Mouse (Mus musculus): Measurements from ENCODE around the gene Eid2.
"Not testable (repeated sequence)": the region's sequence is repeated elsewhere in the genome, so short reads cannot be mapped to it uniquely, and the experiment has no call there.

Eid2 gene

DNA sequence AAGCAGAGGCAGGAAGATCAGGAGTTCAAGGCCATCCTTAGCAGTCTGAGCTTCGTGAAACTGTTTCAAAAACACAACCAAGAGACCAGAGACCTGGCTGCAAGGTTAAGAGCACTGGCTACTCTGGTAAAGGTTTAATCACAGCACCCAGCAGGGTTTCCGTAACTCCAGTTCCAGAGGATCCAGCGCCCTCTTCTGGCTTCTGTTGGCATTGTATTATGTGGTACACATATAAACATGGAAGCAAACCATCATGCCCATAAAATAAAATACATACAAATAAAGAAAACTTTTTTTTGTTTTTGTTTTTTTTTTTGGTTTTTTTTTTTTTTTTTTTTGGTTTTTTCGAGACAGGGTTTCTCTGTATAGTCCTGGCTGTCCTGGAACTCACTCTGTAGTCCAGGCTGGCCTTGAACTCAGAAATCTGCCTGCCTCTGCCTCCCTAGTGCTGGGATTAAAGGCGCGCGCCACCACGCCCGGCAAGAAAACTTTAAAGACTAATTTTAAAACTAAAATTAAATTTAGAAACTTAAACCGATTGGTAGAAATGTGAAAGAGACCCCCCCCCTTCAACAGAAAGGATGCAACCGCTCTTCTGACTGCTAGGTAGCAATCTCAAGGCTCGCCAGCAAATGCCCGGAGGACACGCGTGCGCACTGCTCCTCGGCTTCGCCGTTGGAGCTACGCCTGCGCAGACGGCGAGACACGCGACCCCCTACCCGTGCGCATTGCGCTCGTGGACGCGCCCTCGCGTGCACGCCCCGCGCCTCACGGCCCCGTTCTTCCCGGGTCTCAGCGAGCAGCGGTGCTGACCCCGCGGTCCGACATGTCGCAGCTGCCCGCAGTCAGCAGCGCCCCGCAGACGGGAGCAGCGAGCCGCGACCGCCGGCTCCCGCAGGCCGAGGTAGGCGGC, at the start of gene Eid2:
Gene Eid2 (plus strand): TSS at position 753 of the 913 bp plus-strand sequence.
- CTCF ChIA-PET, result no interaction called here

DNA sequence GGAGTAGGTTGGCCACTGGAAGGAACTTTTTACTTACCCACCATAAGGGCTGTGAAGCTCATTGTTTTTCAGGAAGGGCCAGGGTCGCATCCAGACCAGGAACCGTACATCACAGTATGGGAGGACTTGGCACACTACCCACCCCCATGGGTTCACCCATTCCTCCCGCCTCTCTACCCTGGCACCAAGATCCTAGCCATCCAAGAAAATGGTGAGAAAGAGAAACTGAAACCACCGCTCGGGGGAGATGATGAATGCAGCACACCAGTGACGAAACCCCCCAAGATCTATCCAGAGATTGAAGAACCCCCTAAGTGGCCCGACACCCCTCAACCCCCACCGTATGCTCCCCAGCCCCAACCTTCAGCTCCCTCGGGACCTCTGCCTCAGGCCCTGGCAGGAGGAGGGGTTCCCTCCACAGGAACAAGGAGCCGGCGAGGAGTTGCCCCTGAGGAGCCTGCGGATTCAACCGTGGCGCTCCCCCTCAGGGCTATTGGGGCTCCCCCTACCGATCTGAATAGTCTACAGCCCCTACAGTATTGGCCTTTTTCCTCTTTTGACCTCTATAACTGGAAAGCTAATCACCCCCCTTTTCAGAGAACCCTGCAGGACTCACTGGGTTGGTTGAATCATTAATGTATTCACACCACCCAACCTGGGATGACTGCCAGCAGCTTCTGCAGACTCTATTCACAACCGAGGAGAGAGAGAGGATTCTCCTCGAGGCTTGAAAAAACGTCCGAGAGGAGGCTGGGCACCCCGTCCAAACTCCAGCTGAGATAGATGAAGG, 48.5 kb upstream of the Eid2 start:
- CTCF ChIA-PET, result not testable (repeated sequence)

DNA sequence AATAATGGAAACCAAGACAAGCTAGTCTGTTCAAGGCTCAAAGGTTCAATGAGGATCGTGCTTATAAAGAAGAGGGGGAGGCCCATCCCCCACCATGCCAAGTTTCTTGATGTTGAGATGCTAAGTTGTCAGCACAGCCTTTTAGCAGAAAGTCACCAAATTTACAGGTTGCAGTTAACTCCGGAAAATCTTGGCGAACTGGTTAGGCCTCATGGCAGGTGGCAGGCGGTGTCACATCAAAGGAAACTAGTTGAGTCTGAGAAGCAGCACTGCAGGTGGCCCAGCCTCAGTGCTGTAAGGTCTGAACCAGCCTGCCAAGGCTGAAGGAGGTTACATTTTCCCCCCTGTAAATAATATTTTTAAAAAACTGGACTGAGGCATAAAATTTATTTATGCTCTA, 40.8 kb upstream of the Eid2 start:
- CTCF ChIA-PET, result not testable (repeated sequence)

DNA sequence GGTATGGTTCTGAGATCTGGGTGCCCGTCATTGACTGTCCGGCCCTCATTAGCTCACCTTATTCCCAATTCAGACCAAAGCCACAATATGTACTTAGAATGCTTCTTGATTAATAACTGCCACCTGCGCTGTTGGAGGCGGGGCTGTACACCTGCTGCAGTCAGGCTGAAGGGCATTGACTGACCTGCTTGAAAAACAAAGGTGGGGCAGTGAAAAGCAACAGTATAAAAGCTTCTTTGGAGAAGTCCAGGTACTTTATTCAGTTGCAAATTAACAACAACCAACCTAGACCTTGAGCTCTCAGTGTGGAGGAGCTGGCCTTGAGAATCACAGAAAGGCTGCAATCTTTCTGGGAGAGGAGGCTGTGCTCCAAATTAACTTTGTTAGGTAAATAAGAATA, 40.3 kb upstream of the Eid2 start:
- CTCF ChIA-PET, result not testable (repeated sequence)

DNA sequence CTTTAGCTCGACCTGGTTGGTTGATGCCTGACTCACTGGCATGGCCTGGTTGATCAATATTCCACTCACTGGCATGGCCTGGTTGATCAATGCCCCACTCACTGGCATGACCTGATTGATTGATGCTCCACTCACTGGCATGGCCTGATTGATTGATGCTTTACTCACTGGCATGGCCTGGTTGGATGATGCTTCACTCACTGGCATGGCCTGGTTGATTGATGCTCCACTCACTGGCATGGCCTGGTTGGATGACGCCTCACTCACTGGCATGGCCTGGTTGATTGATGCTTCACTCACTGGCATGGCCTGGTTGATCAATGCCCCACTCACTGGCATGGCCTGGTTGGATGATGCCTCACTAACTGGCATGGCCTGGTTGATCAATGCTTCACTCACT, 23.7 kb upstream of the Eid2 start:
- CTCF ChIA-PET, result not testable (repeated sequence)

DNA sequence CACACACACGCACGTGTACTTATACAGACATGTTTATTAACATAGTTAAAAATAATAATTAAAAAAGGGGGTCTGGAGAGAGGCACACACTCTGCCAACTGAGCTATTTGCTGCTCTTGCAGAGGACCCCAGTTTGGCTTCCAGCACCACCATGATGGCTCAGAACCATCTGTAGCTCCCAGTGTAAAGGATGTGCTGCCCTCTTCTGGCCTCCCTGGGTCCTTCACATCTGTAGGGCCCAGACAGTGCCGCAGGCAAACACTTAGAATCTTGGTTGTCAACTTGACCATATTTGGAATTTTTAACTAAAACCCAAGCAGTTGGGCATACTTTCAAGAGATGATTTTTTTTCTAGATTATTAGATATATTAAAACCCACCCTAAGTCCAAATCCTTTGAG, 18.7 kb upstream of the Eid2 start:
- CTCF ChIA-PET, result no interaction called here

DNA sequence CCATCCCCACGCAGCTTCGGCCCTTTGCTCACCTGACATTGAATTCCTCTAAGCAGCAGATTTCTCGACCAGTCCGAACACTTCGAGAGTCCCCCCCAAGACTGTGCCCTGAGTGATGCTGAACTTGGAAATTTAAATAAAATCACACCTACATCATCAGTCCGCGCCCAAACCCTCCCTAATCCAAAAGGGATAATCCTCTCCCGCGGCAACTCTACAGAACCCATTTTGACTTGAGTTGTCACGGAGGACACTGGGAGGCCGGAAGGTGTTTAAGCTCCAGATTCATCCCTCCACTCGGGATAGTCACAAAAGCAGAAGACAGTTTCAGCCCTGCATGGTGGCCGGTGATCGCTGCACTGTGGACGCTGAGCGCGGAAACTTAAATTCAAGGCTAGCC, 15.7 kb upstream of the Eid2 start:
- CTCF ChIA-PET, result no interaction called here

DNA sequence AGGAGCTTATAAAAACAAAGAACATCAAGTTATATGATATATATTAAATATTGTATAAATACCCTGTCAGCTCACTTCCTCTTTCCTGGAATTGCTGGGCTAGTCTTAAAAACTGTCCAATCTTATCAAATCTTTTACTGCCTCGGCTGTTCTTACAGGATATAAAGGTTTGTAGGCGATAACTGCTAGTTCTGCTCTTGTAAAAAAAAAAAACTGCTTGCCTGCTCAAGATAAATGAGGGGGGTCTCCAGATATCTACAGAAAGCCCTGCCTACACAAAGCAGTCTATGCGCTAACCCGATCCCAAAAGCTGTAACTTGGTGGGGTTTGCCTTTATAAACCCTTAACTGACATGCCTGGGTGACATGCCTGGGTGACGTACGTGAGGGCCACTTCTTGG, 13.1 kb upstream of the Eid2 start:
- CTCF ChIA-PET, result no interaction called here

DNA sequence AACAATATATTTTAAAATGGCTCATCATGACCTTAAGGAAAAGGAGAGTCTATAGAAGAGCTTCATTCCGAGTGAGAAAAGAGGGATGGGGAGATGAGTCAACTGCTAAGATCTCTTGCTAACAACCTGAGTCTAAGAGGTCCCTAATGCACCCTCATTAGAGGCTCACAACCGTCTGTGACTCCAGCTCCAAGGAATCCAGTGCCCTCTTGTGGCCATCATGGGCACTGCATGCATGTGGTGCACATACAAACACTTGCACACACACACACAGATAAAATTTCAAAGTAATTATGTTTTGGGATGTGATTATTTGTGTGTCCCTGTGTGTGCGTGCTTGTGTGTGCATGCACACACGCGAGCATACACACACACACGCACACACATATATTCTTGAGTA, 12.2 kb upstream of the Eid2 start:
- CTCF ChIA-PET, result no interaction called here

DNA sequence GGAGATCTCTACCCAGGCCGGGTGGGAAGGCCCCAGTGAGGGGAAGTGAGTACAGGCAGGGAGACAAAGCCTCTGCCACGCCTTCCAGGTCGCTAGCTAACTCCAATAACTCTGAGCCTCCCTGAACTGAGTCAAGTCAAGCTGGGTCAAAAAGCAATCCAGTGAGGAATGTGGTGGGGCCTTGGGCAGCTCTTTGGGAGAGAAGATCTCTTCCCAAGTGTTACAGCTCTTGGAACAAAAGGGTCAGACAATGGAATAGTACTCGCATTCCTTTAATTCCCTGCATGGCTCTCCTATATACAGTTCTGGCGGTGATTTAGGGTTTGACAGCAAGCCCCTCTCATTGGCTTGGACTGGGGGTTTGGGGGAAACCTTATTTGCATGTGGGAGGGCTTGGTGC, 4.8 kb upstream of the Eid2 start:
- CTCF ChIA-PET, result no interaction called here

DNA sequence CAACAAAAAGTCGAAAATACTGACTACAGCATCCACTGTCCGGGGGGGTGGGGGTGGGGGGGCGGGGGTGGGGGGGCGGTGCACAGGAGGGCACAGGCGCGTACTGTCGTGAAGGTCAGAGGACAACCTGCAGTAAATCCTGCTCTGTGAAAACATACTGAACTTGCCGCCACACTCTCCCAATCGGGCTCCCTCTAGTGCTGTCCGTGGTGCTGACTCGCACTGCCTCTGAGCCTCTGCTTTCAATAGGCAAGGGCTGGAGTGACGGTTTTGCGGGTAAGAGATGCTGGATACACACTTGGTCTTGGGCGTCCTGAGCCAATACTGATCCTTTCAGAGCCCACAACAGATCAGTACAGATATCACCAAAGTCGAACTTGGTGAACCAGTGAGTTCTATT, 3.9 kb upstream of the Eid2 start:
- CTCF ChIA-PET, result no interaction called here

DNA sequence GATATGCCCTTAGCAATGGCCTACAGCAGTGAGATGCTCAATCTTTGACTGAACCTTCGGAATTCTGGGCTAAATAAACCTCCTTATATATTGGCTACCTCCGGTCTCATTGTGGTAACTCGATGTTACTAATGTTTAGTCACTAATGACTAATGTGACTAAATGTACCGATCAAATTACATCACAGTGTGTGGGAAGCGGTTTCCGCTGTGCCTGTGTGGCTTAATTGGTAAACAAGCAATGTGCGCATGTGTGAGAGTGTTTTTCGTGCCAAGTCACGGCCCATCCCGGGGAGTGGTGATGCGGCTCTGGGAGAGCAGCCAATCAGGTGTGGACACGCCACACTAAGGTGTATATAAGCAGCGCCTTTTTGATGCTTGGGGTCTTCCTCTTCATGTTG, 2.3 kb upstream of the Eid2 start:
- CTCF ChIA-PET, result no interaction called here

DNA sequence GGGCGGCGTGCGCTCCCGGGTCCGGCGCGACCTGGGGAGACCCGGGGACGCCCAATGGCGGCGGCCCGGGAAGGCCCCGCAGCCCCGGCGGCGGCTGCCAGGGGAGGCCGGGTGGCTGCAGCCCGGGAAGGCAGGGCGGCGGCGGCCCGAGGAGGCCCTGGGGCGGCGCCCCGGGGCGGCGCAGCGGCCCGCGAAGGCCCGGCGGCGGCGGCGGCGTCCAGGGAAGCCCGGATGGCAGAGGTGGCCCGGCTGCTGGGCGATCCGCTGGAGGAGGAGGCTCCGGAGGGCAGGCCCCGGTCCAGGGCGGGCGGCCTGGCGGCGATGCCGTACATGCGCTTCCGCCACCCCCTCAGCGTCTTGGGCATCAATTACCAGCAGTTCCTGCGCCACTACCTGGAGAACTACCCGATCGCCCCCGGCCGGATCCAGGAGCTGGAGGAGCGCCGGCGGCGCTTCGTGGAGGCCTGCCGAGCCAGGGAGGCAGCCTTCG, 406 bp downstream of the Eid2 start:
- CTCF ChIA-PET, result no interaction called here

DNA sequence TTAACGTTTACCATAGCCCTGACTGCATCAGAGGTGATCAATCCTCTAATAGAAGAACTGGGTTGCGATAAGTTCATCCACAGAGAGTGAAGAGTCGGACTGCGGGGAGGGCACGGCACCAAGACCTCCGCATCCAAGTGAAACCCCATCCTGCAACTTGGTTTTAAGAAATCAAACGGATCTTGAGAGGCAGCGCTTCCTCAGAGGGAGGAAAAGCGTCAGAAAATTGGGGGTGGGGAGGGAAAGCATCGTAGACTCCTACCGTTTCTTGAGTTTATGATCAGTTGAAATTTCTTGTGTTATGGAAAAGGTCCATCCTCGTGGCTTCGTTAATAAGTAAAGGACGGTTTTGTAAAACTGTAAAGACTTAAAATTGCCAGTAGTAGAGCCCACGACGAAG, 895 bp downstream of the Eid2 start:
- CTCF ChIA-PET, result no interaction called here

DNA sequence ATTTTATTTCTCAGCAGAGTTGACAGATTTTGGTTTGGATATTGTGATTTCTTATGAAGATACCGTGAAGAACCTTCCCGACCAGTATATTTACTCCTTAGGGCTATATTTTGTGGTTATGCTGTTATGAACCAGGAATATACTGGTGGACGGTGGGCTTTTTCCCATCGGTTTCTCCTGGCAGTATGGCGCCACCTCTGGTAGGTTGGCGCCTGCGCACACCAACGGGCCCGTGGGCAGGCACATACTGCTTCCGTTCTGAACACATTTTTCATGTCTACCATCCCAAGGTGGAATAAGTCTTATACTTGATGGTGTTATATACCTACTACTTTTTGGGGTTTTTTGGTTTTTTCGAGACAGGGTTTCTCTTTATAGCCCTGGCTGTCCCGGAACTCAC, 1.7 kb downstream of the Eid2 start:
- CTCF ChIA-PET, result no interaction called here

DNA sequence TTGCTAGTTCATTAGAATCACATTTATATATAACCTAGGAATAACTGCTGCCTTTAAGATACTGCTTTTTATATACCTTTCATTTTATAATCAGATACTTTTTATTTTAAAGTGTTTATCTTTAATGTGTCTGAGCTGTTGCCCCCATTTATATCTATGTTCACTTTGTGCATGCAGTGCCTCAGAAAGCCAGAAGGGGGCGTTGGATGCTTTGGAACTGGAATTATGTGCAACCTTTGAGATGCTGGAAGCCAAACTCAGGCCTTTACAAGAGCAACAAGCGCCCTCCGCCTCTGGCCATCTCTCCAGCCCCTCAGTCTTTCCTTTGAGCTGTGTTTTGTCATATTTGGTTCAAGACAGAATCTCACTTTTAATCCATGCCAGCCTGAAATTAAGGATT, 4.1 kb downstream of the Eid2 start:
- CTCF ChIA-PET, result no interaction called here

DNA sequence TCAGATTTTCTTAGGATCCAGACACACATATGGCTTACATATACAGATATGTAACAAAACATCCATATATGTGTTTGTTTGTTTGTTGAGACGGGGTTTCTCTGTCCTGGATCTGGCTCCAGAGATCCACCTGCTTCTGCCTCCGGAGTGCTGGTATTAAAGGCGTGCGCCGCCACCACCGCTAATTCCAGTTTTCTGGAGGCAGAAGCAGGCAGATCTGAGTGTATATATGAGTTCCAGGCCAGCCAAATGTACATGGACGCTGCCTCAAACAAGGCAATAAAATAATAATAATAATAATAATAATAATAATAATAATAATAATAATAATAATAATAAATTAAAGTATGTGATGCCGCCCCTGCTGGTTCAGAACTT, 9.5 kb downstream of the Eid2 start:
- CTCF ChIA-PET, result no interaction called here

DNA sequence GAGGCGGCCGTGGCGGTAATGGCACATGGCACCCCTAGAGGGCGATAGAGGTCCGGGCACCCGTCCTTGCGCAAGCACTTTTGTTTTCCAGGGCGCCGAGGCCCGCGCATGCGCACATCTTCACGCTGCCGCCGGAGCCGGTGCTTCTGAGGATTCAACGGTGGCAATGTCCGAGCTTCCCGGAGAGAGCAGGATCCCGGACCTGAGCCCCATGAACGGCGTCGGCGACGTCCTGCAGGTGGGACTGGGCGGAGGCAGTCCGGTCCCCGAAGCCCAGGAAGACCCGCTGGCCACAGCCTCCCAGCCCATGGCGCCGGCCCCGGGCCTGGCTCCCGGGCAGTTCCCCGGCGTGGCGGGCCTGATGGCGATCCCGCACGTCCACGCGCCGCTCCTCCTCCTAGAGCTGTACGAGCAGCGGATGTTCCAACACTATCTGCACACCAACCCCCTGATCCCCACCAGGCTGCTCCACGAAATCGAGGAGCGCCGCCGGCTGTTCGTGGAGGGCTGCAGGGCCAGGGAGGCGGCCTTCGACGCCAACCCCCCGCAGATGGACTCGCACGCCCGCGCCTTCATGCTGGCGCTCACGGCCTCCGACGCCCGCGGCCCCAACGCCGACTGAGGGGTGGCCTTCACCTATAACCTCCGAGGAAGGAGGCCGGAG, 10.1 kb downstream of the Eid2 start, which contains the start of gene Eid2b:
Gene Eid2b (plus strand): TSS at position 125 of the 664 bp plus-strand sequence.
- CTCF ChIA-PET, result no interaction called here

DNA sequence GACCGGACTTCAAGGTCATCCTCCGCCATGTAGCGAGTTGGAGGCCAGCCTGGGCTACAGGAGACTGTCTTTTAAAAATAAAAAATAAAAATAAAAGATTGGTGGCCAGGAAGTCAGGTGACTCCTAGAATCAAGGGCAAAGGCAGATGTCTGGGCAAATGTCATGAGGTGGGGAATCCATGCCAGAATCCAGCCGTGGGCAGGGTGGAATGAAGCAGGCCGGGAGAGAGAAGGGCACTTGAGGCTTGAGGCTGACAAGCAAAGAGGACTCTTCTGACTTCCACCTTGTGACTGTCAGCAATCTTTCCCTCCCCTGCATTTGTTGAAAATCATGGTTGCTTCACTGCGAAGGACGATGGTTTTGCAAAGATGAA, 10.6 kb downstream of the Eid2 start:
- CTCF ChIA-PET, result no interaction called here

DNA sequence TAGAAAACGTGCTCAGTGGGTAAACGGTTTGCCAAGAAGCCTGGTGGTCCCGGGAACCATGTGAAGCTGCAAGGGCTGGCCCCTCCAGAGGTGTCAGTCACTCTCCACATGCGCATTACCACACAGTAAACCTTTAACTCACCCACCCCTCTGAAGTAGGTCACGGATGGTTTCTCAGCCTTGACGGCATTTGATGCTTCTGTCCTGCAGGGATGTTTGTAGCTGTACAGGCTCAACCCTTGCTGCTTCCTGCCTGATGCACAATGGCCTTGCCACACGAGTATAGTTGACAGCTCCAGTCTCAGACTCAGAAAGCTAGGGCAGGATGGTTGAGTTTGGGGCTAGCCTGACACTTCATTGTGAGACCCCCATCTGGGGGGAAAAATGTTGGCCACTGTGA, 12.9 kb downstream of the Eid2 start:
- CTCF ChIA-PET, result no interaction called here

DNA sequence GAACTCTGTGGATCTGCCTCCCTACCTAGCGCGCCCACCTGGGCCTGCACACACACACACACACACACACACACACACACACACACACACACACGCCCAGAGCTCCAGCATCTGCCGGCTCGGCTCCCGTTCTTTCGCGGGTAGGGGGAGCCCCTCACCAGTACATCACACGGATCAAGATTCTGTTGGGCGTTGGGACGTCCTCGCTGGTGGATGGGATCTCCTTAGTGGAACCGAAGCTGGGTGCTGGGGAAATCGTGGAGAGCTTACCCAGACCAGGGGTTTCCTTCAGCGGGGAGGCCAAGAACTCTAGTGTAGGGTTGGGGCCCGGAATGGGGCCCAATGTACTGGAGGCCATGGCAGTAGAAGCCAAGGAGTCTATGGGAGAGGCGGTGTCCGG, 22.5 kb downstream of the Eid2 start:
- CTCF ChIA-PET, result no interaction called here
